Mouse (Mus musculus) adrenal gland, adult 18-20 months (tissue): ENCODE measurements around the gene Cmtm2b. TPM values are rescaled to one million over a fixed set of nuclear protein-coding genes. Genes with fewer than 3 reads are reported as not detected.
A peak's percentile ranks its signal among the peaks of the same experiment; 100 is the strongest.

Experiments used
- DNase-seq, 2 experiments: peaks; one replicate each; pipeline ENCODE4 v3.0.0; 2021 to 2022; ENCODE audit warnings: low spot score in 2 of 2
- total RNA-seq, 2 experiments: library from RNA; stranded (reverse); gene quantifications; 1 replicate in 1 of 2; 2 replicates in 1 of 2; pipeline ENCODE4 v1.2.3; 2021

The Cmtm2b gene
- total RNA-seq, 2 experiments from 2014 or later: 0.45 TPM; not detected in 1

GRCm38 (mm10) chr8:104341678-104342077 is 19.6 kb downstream of the Cmtm2b start:
- no peak for DNase-seq

GRCm38 (mm10) chr8:104342426-104342825 is 20.4 kb downstream of the Cmtm2b start:
- no peak for DNase-seq

GRCm38 (mm10) chr8:104343957-104344356 is 21.9 kb downstream of the Cmtm2b start:
- peak; percentile 88 to 89 for DNase-seq

GRCm38 (mm10) chr8:104344622-104345021 is 22.6 kb downstream of the Cmtm2b start:
- DNase-seq: no peak

- no peak for DNase-seq
Observed at GRCm38 (mm10) chr8:104346706-104347105, 24.7 kb downstream of the Cmtm2b start.

GRCm38 (mm10) chr8:104348971-104349370 is 26.9 kb downstream of the Cmtm2b start:
- DNase-seq: no peak

GRCm38 (mm10) chr8:104350047-104350446 is 28.0 kb downstream of the Cmtm2b start:
- no peak for DNase-seq

GRCm38 (mm10) chr8:104353186-104353585 is 31.2 kb downstream of the Cmtm2b start:
- no peak for DNase-seq

GRCm38 (mm10) chr8:104354504-104354903 is 32.5 kb downstream of the Cmtm2b start:
- DNase-seq: no peak

GRCm38 (mm10) chr8:104358637-104359036 is 36.6 kb downstream of the Cmtm2b start:
- no peak for DNase-seq

- no peak for DNase-seq
Observed at GRCm38 (mm10) chr8:104359778-104360456, 37.9 kb downstream of the Cmtm2b start.

GRCm38 (mm10) chr8:104365695-104366094 is 43.7 kb downstream of the Cmtm2b start:
- no peak for DNase-seq

GRCm38 (mm10) chr8:104367398-104367797 is 45.4 kb downstream of the Cmtm2b start:
- DNase-seq: no peak

- DNase-seq: no peak
Observed at GRCm38 (mm10) chr8:104369591-104369990, 47.6 kb downstream of the Cmtm2b start.

- DNase-seq: no peak
Observed at GRCm38 (mm10) chr8:104370071-104370470, 48.0 kb downstream of the Cmtm2b start.

GRCm38 (mm10) chr8:104371121-104371520 is 49.1 kb downstream of the Cmtm2b start:
- no peak for DNase-seq

- DNase-seq: no peak
Observed at GRCm38 (mm10) chr8:104373779-104374178, 51.7 kb downstream of the Cmtm2b start.

GRCm38 (mm10) chr8:104374269-104374668 is 52.2 kb downstream of the Cmtm2b start:
- DNase-seq: no peak

- no peak for DNase-seq
Observed at GRCm38 (mm10) chr8:104374864-104375846, 53.1 kb downstream of the Cmtm2b start.

- DNase-seq: no peak
Observed at GRCm38 (mm10) chr8:104375959-104376358, 53.9 kb downstream of the Cmtm2b start.

- DNase-seq: no peak
Observed at GRCm38 (mm10) chr8:104376669-104377068, 54.6 kb downstream of the Cmtm2b start.

GRCm38 (mm10) chr8:104379301-104379836 is 57.3 kb downstream of the Cmtm2b start:
- no peak for DNase-seq
